22 mouse cellular contexts compared by ENCODE assay signal in the genomic region with DNA sequence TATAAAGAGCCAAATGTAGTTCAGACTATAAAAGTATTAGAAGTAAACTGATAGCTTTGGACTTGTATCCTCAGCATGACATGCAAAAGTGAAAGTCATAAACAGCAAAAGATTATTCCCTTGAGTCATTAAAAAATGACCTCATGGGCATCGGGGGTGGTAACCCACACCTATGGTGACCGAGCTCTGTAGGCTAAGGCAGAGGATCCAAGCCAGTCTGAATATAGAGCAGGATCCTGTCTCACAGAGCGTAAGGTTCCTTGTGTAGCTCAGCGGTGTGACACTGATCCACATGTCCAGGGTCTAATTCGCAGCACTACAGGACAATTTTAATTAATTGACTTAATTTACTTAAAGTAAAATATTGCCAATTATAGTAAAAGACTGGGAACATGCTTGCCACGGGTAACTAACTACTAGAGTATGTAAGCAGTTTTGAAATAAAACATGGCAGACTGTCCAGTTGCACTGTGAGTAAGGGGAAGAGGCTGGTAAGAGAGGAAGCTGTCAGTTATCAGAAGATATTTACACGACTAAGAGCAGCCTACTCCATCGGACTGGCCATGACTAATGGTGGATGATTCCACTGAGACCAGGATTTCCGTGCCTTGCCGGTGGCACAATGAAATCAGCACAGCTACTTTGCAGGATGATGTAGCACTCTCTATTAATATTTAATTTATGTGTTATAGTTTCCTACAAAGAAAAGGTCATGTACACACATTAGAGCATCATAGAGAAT. TPM values are rescaled to one million over a fixed set of nuclear protein-coding genes. Genes with fewer than 3 reads are reported as not detected.
A peak's percentile ranks its signal among the peaks of the same experiment; 100 is the strongest.
DNase-seq lines count a peak whose midpoint lies in the region; ATAC-seq and TF ChIP-seq lines count a peak whose summit lies in the region.
"Had no signal": no experiment of that assay in that cellular context is flagged by ENCODE, and none has a peak within 500 bp of the region (broad histone marks: within the 10 kb centered on the region; RNA-seq: fewer than 3 reads in every experiment).

No protein-coding gene starts in this region.

- TF ChIP-seq CTCF in gastrocnemius, adult 2 months (IDR thresholded peaks at IDR 0.05) = no peak
- TF ChIP-seq CTCF in midbrain, postnatal 0 days (IDR thresholded peaks at IDR 0.05) = no peak

- no peak overlapping the region for H3K9ac ChIP-seq in midbrain, embryonic 12.5 days (replicated peaks)
- H3K9ac ChIP-seq in midbrain, postnatal 0 days (replicated peaks; ENCODE audit: low read length, poor library complexity, severe bottlenecking) = no peak overlapping the region
- no peak overlapping the region for H3K9ac ChIP-seq in midbrain, embryonic 15.5 days
- H3K9ac ChIP-seq: embryonic facial prominence, embryonic 12.5 days; forebrain, postnatal 0 days; limb, embryonic 15.5 days; liver, embryonic 14.5 days; lung, embryonic 14.5 days had no signal

- no peak overlapping the region for H3K4me3 ChIP-seq in gastrocnemius, adult 2 months
- H3K4me3 ChIP-seq in midbrain, embryonic 12.5 days = no peak overlapping the region
- no peak overlapping the region for H3K4me3 ChIP-seq in midbrain, postnatal 0 days (ENCODE audit: low read depth, low read length)
- H3K4me3 ChIP-seq in midbrain, embryonic 15.5 days = no peak overlapping the region
- H3K4me3 ChIP-seq: embryonic facial prominence, embryonic 12.5 days; heart, embryonic 10.5 days; limb, embryonic 15.5 days had no signal

- peak; percentile 60; the same call in 1 of the 2 replicates for ATAC-seq in midbrain, embryonic 12.5 days (ENCODE audit: low FRiP score, low read depth)
- ATAC-seq in midbrain, postnatal 0 days (ENCODE audit: low FRiP score) = no peak
- peak; percentile 56; the same call in 1 of the 2 replicates for ATAC-seq in midbrain, embryonic 15.5 days (replicated peaks)
- ATAC-seq: forebrain, postnatal 0 days; Patski had no signal

- peaks cover 16% of the 10 kb centered on the region for H3K36me3 ChIP-seq in midbrain, embryonic 12.5 days
- no peaks in the 10 kb centered on the region for H3K36me3 ChIP-seq in midbrain, postnatal 0 days (ENCODE audit: insufficient read depth, low read length)
- H3K36me3 ChIP-seq in midbrain, embryonic 15.5 days (replicated peaks) = no peaks in the 10 kb centered on the region; the same call in 1 of the 2 replicates

- DNase-seq in gastrocnemius, adult 2 months = peak; percentile 41
- no peak for DNase-seq in gastrocnemius, postnatal 14 days
- no peak for DNase-seq in midbrain, postnatal 0 days (ENCODE audit: low spot score)
- DNase-seq in 416B (ENCODE audit: low read depth) = peak; percentile 43
- DNase-seq in layer of hippocampus, postnatal 14 days (ENCODE audit: low spot score in 2 of 2) = no peak
- no peak for DNase-seq in adrenal gland, postnatal 10 days
- DNase-seq: cerebellum, adult 18-20 months; cerebellum, postnatal 14 days; forebrain, postnatal 0 days; kidney, adult 2 months; left cerebral cortex, postnatal 4 days; lung, embryonic 14.5 days; right cerebral cortex, postnatal 25 days; thymus, postnatal 14 days had no signal

- WGBS in midbrain, embryonic 12.5 days = 86% methylated on average over 10 of the region's 10 CpGs
- 67% methylated on average over 10 of the region's 10 CpGs for WGBS in midbrain, postnatal 0 days
- 64% methylated on average over 10 of the region's 10 CpGs for WGBS in midbrain, embryonic 15.5 days

- intact Hi-C loops in gastrocnemius, adult 2 months (cut with DNase I) = no loop called here
- intact Hi-C loops in gastrocnemius, postnatal 14 days (cut with DNase I; ENCODE audit: low total_unique reads) = no loop called here

- no peaks in the 10 kb centered on the region for H3K27me3 ChIP-seq in midbrain, embryonic 12.5 days
- no peaks in the 10 kb centered on the region for H3K27me3 ChIP-seq in midbrain, postnatal 0 days (ENCODE audit: insufficient read depth, low read length)
- H3K27me3 ChIP-seq in midbrain, embryonic 15.5 days (replicated peaks) = no peaks in the 10 kb centered on the region
- H3K27me3 ChIP-seq: embryonic facial prominence, embryonic 12.5 days; limb, embryonic 15.5 days; Patski had no signal

- H3K9me3 ChIP-seq in midbrain, embryonic 12.5 days = no peaks in the 10 kb centered on the region; the same call in 1 of the 2 replicates
- no peaks in the 10 kb centered on the region; the same call in 1 of the 2 replicates for H3K9me3 ChIP-seq in midbrain, postnatal 0 days (ENCODE audit: low read length)
- no peaks in the 10 kb centered on the region for H3K9me3 ChIP-seq in midbrain, embryonic 15.5 days
- H3K9me3 ChIP-seq: heart, embryonic 10.5 days; limb, embryonic 15.5 days had no signal

- no peaks in the 10 kb centered on the region for H3K4me1 ChIP-seq in midbrain, embryonic 12.5 days
- H3K4me1 ChIP-seq in midbrain, postnatal 0 days (ENCODE audit: insufficient read depth, low read length) = no peaks in the 10 kb centered on the region
- no peaks in the 10 kb centered on the region for H3K4me1 ChIP-seq in midbrain, embryonic 15.5 days
- H3K4me1 ChIP-seq: embryonic facial prominence, embryonic 12.5 days had no signal

- peak overlapping the region; percentile 81 for H3K27ac ChIP-seq in gastrocnemius, adult 2 months
- no peak overlapping the region for H3K27ac ChIP-seq in midbrain, embryonic 12.5 days (replicated peaks)
- no peak overlapping the region for H3K27ac ChIP-seq in midbrain, postnatal 0 days (ENCODE audit: low read depth, low read length)
- H3K27ac ChIP-seq in midbrain, embryonic 15.5 days = no peak overlapping the region
- H3K27ac ChIP-seq: embryonic facial prominence, embryonic 12.5 days; heart, embryonic 10.5 days; kidney, postnatal 0 days; limb, embryonic 15.5 days; liver, embryonic 14.5 days had no signal

- no peak overlapping the region for H3K4me2 ChIP-seq in midbrain, embryonic 12.5 days (replicated peaks)
- H3K4me2 ChIP-seq in midbrain, postnatal 0 days (ENCODE audit: low read depth, low read length, poor library complexity, severe bottlenecking) = no peak overlapping the region
- no peak overlapping the region for H3K4me2 ChIP-seq in midbrain, embryonic 15.5 days
- H3K4me2 ChIP-seq: embryonic facial prominence, embryonic 12.5 days; limb, embryonic 15.5 days; lung, embryonic 14.5 days had no signal

RNA-seq across cellular contexts. Expression of a gene that starts 32.8 kb away (rescaled TPM):
- total RNA-seq in gastrocnemius, adult 2 months (2021) = 1 to 10 TPM; 4.0 to 4.9 TPM
- 1 to 10 TPM; 3.1 to 4.1 TPM for total RNA-seq in gastrocnemius, postnatal 14 days (2021)
- polyA plus RNA-seq in midbrain, embryonic 12.5 days (2016; fragmentation: Nextera tagmentation; extraction: Ambion mirVana) = 29.5 and 30.1 TPM in 2 replicates
- 6.1 and 7.7 TPM in 2 replicates for total RNA-seq in midbrain, postnatal 0 days (2014; rRNA removed)
- polyA plus RNA-seq in midbrain, postnatal 0 days (2015; fragmentation: Nextera tagmentation; extraction: Ambion mirVana) = 26.8 and 27.0 TPM in 2 replicates
- polyA plus RNA-seq in midbrain, embryonic 15.5 days (2015; fragmentation: Nextera tagmentation; extraction: Ambion mirVana) = 27.8 and 28.2 TPM in 2 replicates
- 10 to 100 TPM; 11.0 to 13.8 TPM for total RNA-seq in layer of hippocampus, postnatal 14 days (2021)
- 10 to 100 TPM in 1 of 2 experiments, 1 to 10 TPM in 1; 6.6 to 10.7 TPM for total RNA-seq in adrenal gland, postnatal 10 days (2021)

RNA-seq across cellular contexts. Expression of a gene that starts 33.4 kb away (rescaled TPM):
- 10 to 100 TPM; 14.5 to 16.2 TPM for total RNA-seq in gastrocnemius, adult 2 months (2021)
- 10 to 100 TPM; 20.2 to 25.3 TPM for total RNA-seq in gastrocnemius, postnatal 14 days (2021)
- polyA plus RNA-seq in midbrain, embryonic 12.5 days (2016; fragmentation: Nextera tagmentation; extraction: Ambion mirVana) = 95.2 and 100.0 TPM in 2 replicates
- 165 and 217 TPM in 2 replicates for total RNA-seq in midbrain, postnatal 0 days (2014; rRNA removed)
- polyA plus RNA-seq in midbrain, postnatal 0 days (2015; fragmentation: Nextera tagmentation; extraction: Ambion mirVana) = 78.7 and 83.1 TPM in 2 replicates
- polyA plus RNA-seq in midbrain, embryonic 15.5 days (2015; fragmentation: Nextera tagmentation; extraction: Ambion mirVana) = 133 and 138 TPM in 2 replicates
- 100 to 1,000 TPM; 115 to 139 TPM for total RNA-seq in layer of hippocampus, postnatal 14 days (2021)
- 10 to 100 TPM; 29.8 to 38.0 TPM for total RNA-seq in adrenal gland, postnatal 10 days (2021)

Comparison
In these comparisons a context has a peak if more than half of its experiments do, and no peak if none do; other contexts are left out.
1. DNase-seq: peak in gastrocnemius, adult 2 months (single experiment) and 416B (single experiment); none in gastrocnemius, postnatal 14 days (single experiment), midbrain, postnatal 0 days (single experiment), layer of hippocampus, postnatal 14 days (0 of 2) and adrenal gland, postnatal 10 days (single experiment).